Mouse (Mus musculus): ENCODE results near the gene Scn1b. TPM values are rescaled to one million over a fixed set of nuclear protein-coding genes. Genes with fewer than 3 reads are reported as not detected.

The Scn1b gene
- total RNA-seq, 2 experiments from 2014 or later = 303 to 352 TPM

DNA sequence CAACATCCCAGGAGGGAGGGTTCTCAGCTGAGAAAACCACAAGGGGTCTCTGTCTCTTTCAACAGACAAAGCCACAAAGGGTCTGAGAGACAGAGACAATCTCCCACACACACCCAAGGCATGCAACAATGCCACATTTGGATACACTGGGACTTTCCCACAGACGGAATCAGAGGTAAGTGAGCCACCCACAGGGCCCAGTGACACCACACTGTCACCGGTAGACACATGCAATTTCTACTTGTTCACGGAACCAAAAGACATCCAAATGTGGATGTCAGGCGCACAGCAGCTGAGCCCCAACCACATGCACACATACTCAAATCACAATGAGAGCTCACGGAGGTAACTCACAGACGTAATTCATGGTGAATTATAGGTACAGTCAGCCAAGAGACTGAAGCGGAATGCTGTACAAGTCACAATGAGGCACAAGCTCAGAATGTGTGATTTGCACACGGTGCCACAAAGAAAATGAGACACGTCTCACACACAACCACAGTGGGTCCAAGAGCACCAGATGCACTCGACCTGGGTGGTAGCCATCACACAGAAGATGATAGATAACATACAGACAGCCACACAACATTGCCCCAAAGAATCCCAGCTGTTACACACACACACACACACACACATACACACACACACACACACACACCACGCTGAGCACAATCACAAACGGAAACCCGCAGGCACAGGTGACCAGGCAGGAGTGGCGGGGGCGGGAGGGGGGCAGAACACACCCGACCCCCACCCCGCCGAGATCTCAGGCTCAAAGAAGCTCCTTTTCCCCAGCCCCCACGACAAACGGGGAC is 23.2 kb upstream of the Scn1b start:
- no peak for DNase-seq

DNA sequence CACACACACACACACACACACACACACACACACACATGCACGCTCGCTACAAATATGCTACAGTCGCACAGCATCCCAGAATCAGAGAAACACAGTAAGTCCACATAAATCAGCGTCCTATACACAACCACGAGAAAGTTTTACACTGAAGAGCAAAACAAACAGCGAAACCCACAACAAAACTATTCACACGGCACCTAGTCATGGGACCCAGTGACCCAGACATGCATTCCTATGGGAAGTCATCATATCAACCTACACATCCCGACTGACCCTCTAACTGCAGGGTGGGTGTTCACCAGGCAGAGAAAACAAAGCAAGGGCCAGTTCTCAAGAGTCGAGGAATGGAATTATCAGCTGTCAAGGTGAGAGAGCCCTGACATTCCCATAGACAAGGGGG is 22.5 kb upstream of the Scn1b start:
- no peak for DNase-seq

DNA sequence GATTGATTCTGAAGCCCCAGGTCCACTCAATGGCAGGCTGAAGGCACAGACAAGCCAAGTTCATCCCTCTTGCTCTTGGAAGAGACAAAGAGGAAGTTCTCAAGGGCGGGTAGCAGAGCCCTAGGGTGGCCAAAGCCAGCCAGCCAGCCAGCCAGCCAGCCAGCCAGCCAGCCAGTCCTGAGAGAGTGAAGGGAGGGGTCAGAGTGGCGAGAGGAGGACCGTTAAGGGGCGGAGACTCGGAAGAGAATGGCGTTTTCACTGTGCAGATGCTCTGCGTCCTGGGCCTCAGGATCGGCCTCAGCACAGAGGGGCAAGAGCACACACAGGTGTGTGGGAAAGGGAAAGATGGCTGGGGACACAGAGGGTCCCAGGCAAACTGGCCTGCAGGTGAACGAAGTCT is 22.0 kb upstream of the Scn1b start:
- DNase-seq = peak; percentile 55

DNA sequence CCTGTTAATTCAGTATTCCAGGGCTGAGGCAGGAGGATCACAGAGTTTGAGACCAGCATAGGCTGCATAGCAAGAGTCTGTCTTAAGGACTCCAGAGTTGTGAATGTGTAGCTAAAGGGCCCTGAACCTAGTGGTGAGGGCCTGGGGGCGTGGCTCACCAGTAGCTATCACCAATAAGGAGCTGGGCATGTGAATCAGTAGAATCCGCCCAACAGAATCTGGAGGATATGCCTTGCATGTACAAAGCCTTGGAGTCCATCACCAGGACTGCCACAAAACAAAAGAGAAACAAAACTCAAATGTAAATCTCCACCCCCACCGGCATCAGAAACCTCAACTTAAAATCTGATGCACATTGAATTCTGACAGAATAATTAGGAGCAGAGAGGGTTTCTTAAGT is 21.3 kb upstream of the Scn1b start:
- DNase-seq = no peak

DNA sequence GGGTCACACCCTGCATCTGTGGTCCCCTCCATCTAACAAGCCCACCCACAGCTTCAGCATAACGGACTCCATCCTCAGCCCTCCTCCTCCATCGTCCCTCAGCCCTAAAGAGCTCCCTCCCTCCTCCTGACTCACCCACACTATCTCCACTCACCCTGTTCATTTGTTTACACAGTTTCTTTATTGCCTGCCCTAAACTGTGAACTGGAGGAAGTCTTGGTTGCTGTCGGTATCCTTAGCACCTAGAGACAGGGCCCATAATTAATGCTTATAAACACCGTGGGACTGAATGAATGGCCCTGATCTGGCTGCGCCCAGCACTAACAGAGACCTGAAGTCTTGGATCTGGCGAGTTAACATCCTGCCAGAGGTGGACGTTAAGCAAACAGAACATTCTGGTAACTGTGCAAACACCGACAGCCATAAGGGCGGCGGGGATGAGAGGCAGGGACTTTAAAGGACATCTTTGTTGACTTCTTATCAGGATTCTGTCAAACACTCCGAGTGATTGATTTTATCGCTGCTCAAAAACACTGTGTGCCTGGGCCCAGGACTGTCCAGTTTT is 18.9 kb upstream of the Scn1b start:
- no peak for DNase-seq

DNA sequence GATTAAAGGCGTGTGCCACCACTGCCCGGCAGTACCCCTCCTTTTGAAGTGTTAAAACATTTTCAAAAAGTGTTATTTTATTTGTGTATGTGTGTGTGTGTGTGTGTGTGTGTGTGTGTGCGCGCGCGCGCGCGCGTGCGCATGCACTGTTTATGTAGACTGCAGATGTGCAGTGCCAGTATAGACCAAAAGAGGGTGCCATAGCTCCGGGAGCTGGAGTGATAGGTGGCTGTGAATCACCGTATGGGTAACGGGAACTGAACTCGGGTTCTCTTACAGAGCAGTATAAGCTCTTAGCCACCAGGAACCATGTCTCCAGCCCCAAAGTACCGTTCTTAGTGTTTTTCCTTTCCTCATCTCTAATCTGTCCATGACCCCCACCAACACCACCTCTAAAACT is 18.1 kb upstream of the Scn1b start:
- no peak for DNase-seq

DNA sequence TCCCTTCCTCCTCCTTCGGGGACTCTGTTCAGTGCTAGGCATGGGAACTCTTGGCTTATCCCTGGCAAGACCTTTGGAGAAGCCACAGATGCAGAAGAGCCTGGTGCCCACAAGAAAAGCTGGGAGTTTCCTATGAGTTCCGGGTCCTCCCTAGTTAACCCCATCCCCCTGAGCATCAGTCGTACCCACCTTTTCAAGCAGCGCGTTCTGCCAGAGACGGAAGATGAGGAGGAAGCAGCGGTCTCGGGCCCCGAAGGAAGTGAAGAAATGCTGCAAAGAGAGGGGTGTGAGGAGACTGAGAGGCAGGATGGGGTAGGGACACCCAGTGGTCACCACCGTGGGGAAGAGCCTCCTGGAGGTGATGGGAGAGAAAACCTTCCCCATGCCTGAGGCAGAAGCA is 14.1 kb upstream of the Scn1b start:
- DNase-seq = no peak

DNA sequence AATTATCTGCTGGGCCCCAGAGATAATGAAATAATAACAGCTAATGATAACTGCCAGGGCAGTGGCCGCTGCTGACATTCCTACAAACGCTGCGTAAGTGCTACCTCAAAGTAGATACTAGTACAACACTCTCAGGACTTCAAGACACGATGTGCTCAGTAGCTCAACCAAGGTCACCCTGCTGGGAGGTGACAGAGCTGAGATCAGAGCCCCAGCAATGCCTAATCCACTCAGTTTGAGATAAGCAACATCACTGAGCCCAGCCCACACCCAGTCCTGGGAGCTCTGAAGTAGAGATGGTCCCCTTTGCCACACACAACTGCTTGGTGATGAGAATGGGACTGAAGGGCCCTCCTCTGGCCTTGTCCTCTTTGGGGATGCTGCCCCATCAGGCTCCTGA is 13.5 kb upstream of the Scn1b start:
- DNase-seq = no peak

DNA sequence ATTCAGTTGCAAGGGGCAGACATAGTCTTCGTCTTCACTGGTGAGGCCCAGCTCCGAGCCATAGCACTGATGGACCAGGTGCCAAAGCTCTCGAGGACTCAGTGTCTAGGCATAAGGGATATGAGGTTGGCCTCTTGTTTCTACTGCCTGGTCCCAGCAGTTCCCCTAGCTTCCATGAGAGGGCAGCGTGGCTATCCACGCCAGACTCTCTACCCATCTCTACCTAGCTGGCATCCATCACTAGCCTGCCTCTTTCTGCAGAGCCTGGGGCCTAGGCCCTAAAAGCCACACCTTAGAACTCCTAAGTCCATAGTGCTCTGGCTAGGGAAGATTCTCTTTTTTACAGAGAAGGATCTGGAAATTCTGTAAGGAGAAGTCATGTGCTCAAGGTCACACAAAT is 13.0 kb upstream of the Scn1b start:
- peak; percentile 64 for DNase-seq

DNA sequence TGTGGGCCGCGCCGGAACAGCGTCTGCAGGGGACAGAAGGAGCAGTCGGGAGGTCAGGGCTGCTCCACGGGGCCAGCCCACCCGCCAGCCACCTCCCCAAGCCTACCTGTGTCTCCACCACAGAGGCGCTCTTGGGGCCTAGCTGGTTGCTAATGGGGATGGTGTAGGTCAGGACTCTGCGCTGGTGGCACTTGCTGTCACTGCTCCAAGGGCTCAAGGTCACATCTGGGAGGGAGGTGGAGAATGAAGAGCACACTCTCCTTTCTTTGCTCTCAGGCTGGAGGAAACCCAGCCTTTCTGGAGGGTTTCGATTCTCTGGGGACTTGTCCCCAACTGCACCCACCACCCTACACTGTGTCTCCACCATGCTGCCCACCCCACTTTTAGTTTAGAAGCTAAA is 8.9 kb upstream of the Scn1b start:
- no peak for DNase-seq

DNA sequence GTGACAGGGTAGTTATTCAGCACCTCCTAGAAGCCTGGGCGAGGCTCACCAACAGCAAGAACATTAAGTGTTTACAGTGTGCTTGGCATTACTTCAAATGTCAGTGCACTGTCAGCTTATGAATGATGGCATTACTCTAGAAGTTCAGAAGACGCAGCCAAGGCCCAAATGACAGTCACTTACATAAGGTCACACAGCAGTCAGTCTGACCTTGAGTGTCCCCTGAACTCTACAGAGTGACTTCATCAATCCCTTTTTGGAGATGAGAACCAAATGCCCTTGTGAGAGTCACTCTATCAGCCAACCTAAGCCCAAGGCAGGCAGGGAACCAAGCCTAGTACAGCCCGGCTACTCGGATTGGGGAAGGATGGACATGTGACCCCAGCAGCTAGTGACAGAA is 5.1 kb upstream of the Scn1b start:
- no peak for DNase-seq

DNA sequence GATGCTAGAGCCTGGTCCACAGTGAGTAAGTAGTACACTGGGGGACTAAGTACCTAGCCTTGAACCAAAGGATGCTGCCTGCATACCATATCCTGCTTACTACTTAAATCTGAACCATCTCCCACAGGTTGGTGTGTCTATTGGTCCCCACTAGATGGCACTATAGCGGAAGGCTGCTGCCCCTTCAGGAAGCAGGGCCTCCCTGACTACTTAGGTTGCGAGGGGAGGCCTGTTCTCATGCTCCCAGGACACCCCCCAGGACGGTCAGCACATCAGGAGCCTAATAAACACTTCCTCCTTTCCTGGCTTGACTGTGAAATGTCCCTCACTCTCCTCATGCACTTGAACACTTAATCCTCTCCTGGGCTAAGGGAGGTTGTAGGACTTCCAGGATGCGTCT is 4.0 kb upstream of the Scn1b start:
- DNase-seq = peak; percentile 45

DNA sequence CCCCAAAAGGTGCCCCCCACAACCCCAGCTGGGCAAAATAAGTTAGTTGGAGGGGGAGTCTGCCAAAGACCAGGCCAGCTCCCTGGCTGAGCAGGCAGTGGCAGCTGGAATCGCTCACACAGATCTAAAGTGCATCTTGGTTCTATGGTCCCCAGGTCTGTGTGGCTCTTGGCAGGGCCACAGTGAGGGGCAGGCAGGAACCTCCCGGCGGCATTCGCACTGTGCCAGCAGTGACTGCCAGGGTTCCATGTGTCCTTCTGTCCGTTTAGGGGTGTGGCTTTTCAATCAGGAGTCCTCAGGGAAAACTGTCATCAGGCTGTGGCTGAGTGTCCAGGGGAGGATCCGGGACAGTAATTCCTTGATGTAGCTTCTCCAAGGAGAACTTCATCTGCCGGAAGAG is 3.4 kb upstream of the Scn1b start:
- DNase-seq = no peak

DNA sequence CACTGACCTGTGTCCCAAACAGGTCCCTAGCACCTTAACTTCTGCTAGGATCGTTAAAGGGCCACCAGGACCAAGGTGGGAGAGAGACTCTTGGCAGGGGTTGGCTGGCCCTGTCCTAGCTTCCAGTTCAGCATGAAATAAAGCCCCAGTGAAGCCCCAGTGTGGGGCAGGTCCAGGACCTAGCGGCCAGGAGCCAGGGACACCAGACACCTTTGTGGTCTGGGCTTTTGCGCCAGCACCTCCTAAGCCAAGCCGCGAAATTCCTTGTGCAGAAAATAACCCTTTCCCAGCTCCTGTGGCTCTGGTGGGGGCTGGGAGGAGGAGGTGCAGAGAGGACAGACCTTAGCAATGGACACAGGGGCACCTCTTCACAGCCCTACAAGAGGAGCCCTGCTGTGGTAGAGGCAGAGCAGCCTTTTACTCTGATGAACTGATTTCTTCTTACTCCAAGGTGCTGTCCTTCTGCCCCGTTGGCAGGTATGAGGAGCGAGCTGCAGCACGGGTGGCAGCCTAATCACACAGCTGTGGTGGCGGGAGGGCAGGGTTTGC is 1.4 kb upstream of the Scn1b start:
- DNase-seq = peak; percentile 52

DNA sequence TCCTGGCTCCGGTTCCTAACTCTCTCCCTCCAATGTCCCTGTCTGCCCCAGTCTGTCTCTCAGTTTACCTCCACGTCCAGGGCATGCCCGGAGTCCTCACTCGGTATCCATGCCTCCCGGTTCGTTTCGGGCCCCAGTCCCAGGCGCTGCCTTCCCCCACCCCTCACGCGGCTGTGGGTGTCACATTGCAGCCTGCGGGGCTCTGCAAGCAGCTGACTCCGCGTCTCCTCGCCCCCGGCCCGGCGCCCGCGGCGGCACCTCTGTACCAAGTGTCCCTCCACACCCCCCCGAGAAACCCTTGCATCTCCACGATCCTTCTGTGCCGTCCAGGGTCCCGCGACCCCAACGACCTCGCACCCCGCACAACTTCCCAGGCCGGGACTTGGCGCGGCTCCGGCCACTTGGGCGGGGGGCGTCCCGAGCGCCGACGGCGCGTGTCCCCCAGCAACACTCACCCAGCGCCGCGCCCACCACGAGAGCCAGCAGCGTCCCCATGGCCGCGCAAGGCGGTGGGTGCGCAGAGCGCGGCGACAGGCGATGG is 522 bp downstream of the Scn1b start:
- DNase-seq = peak; percentile 63

DNA sequence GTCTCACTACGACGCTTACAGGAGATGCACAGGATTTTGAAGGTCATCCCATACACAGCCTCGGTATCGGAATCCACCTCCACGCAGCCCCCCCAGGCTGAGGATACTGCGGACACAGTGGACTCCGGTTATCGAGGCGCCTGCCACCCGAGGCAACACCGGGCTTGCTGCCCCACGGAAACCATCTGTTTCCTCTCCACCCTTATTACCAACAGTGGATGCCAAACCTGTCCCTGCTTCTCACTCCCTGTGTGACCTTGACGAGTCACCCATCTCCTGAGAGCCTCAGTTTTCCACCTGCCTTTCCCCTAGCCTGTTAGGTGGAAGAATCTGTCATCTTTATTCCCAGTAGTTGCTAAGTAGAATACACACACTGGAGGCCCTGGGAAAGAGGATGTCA is 1.7 kb downstream of the Scn1b start:
- no peak for DNase-seq

DNA sequence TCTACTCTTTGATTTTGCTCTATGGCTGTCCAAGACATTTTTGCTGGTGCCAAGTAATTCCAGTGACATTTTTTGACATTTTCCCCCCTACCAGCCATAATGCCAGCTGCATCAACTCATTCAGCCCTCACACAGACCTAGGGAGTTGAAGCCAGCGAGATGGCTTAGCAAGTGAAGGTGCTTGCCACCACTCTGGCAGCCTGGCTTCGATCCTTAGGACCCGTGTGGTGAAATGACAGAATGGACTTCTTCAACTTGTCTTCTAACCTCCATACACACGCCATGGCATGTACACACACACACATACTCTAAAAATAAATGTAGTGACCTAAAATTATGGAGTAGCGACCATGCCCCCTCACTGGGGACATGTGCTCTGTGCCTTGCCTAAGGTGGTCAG is 2.4 kb downstream of the Scn1b start:
- DNase-seq = no peak

DNA sequence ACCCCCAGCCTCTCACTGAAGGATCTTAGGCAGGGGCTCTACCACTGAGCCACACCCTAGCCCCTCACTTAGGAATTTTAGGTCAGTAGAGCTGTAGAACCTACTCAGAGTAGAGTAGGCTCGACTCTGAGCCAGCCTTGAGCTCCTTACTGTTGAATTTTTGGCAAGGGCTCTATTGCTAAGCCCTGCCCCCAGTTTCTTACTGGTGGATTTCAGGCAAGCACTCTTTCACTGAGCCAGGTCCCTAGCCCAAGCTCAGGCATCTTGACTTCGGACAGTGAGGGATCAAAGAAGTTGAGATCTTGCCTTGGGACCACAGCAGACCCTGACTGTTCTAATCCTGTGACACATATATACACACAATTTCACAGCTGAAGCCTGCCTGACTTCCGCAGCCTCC is 3.1 kb downstream of the Scn1b start:
- no peak for DNase-seq

DNA sequence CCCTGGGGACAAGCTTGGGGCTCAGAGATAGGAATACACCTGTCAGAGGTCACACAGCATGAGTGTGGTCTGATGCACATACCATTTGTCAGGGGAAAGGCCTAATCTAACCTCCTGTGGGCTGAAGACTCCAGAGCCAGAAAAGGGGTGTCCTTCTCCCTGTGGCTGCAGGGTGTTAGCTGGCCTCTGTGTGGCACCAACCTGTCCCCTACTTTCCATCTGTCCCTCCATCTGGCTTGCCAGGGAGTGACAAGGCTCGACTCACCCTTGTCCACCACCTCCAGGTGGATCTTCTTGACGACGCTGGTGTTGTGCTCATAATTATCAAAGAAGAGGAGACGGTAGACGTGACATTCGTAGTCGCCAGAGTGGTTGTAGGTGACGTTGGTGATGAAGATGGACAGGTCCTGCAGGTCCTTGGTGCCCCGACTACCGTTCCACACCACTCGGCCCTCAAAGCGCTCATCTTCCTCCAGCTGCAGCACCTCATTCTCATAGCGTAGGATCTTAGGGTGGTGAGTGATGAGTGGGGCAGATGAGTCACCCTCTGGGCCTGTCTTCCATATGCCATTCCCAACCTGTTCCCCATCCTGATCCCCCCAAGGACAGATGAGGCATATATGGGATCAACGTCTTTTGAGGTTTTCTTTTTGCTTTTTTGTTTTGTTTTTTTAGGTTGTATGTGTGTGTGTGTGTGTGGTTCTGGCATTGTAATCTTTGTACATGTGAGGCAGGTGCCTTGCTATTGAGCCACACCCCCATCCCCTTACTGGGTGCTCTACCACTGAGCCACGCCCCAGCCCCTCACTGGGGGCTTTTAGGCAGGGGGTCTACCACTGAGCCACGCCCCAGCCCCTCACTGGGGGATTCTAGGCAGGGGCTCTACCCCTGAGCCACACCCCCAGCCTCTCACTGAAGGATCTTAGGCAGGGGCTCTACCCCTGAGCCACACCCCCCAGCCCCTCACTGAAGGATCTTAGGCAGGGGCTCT is 3.9 kb downstream of the Scn1b start:
- DNase-seq = no peak

DNA sequence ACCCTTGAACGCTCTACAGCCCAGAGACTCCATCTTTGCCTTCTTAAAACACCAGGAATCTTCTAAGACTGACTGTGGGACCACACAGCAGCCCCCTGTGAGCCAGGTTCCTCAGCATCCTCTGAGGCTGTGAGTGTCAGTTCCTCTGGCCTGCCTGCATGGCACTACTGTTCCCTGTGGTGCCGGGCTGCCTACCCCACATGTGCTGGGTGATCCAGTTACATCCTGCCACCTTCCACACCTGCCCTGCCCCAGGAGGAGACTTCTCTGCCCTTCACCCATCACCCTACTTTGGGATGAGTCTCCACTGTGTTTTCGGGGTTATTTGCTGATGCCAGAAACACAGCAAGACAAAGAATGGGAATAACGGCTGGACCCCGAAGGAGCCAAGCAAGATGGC is 7.2 kb downstream of the Scn1b start:
- no peak for DNase-seq

DNA sequence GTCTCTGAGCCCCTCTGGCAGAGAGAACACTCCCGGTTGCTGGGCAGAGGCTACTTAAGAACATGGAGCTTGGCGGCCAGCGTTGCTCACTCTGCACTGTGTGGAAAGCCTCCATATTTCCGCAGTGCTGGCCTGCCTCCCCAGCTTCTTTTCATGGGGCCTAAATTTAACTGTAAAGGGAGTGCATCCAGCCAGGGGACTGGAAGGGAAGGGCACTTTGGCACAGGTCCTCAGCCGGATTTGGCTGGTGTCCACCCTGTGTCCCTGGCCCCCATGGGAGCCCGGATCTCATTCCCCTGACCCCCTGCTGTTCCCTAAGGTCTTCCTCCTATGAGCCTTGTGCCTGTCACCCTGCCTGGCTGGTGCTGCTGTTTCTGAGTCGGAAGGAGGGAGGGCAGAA is 8.3 kb downstream of the Scn1b start:
- DNase-seq = peak; percentile 65

DNA sequence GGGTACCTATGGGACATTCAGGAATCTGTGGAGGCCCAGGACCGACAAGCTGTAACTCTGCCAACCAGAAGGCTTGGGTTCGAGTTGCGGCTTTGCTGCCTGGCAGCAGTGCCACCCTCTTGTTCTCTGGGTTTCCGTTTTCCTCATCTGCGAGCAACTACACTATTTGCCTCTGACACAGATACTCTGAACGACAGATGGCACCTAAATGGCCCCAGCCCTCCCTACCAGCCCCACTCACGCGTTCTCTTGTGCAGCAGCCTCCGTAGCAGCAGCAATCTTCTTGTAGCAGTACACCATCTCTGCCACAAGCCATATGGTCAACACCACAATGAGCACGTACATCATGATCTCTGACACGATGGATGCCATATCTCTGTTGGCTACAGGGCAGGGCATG is 9.3 kb downstream of the Scn1b start:
- DNase-seq = no peak

DNA sequence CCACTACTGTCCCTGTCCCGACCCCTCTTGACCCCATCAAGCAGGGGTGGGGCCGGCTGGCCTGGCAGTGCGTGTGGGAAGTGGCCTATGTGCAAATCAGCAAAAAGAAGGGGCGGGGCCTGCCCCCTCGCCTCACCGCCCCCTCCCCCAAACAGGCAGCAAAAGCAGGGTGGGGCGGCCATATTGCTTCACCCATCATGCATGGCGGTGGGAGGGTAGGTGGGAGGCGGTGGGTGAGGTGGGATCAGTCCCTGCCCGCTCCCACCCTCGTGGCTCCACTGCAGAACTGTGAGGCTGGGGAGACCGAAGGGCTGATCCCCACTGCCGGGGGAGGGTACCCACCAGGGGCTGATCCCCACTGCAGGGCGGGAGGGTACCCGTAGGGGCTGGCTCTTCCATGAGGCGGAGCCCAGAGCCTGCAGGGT is 10.1 kb downstream of the Scn1b start:
- DNase-seq = no peak

Data from gastrocnemius, postnatal 10 days (tissue).